Mouse (Mus musculus): ENCODE data around the gene Xpnpep1. TPM values are rescaled to one million over a fixed set of nuclear protein-coding genes. Genes with fewer than 3 reads are reported as not detected.

Gene Xpnpep1
- polyA plus RNA-seq, 1 experiment from 2014 or later: 167 TPM

DNA sequence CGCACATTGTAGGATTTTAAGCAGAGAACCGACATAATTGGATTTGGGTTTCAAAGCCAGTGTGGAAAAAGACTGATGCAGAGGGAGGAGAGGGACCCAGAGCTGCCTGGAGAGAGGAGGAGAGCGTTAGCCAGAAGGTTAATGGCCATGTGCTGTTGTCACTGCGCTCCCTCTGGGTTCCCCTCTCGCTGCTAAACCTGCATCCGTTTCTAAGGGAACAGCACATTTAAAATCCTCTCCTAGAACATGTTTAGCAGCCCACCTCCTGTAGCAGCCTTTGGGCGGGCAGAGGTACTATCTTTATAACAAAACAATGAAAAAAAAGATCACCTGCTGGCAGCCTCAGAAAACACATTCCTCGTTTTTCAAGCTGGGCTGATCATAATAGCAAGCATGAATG lies 73.7 kb downstream of the Xpnpep1 start:
- 67% methylated on average over 8 of the region's 8 CpGs for WGBS
- Histone ChIP-seq H3K27ac (no peak overlapping the region), H3K4me3 (no peak overlapping the region), H3K9me3 (no peaks in the 10 kb centered on the region), H3K27me3 (no peaks in the 10 kb centered on the region), H3K9ac (no peak overlapping the region), H3K36me3 (no peaks in the 10 kb centered on the region), H3K4me2 (no peak overlapping the region), H3K4me1 (no peaks in the 10 kb centered on the region)
- no peak for ATAC-seq (ENCODE audit: borderline replicate concordance, extremely low read depth, low FRiP score, low TSS enrichment)

DNA sequence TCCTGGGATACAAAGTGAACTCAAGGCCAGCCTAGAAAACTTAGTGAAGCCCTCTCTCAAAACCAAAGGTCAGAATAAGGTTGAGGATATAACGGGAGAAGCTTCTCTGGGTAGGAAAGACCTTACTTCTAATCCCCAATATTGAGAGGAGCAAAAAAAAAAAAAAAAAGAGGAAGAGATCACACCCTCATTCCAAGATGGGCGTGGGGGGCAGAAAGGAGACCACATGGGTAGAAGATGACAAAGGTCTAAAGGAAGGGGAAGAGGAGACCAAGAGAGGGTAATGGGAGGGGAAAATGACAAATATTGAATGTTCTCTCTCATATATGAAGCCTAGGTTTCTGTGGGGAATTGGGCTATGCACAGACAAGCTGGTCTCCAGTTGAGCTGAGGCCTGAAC lies 77.3 kb downstream of the Xpnpep1 start:
- no peaks in the 10 kb centered on the region for H3K36me3 ChIP-seq
- H3K9me3 ChIP-seq: no peaks in the 10 kb centered on the region
- 81% methylated on average over 2 of the region's 2 CpGs for WGBS
- no peak overlapping the region for H3K9ac ChIP-seq
- H3K4me1 ChIP-seq: no peaks in the 10 kb centered on the region
- ATAC-seq (ENCODE audit: borderline replicate concordance, extremely low read depth, low FRiP score, low TSS enrichment): no peak
- H3K4me3 ChIP-seq: no peak overlapping the region
- no peak overlapping the region for H3K4me2 ChIP-seq
- no peak overlapping the region for H3K27ac ChIP-seq
- no peaks in the 10 kb centered on the region for H3K27me3 ChIP-seq

DNA sequence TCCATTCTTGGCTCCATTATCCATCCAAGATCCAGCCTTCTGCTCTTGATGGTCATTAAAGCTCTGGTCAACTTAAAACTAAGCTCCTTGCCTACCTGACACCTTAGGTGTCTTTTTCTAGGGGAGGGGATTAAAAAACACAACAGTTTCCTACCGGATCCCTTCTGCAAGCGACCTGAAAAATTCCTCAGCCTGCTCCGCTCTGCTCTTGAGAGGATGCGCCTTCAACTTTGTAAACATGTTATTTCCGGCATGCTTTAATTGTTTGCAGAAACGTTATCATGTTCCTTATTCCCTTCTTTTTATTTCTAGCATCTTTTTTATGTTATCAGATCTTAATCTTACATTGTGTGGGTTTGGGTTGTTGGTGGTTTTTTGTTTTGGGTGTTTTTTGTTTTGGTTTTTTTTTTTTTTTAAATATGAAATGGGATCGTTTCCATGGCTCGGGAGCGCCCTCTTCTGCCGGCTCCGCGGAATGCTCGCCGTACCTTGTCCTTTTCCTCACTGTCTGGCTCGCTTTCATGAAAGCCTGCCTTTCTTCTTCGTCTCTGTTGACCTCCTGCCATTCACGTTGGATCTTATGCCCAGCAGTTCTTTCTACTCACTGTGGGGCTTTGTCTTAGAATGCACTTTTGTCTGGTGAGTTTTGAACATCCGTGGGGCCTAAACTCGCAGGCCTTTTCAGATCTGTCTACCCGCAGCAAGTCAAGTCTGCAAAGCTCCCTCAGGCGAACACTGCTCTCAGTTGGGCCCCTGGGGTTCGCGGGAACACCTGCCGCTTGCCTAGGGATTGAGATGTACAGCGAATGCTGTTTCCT lies 117.1 kb downstream of the Xpnpep1 start:
- Histone ChIP-seq H3K4me2 (peak overlapping the region; percentile 45), H3K36me3 (no peaks in the 10 kb centered on the region), H3K27ac (no peak overlapping the region), H3K9me3 (no peaks in the 10 kb centered on the region), H3K4me1 (no peaks in the 10 kb centered on the region), H3K27me3 (no peaks in the 10 kb centered on the region), H3K4me3 (no peak overlapping the region; the same call in 1 of the 2 replicates), H3K9ac (no peak overlapping the region)
- 9% methylated on average over 25 of the region's 25 CpGs for WGBS
- no peak for ATAC-seq (ENCODE audit: borderline replicate concordance, extremely low read depth, low FRiP score, low TSS enrichment)

DNA sequence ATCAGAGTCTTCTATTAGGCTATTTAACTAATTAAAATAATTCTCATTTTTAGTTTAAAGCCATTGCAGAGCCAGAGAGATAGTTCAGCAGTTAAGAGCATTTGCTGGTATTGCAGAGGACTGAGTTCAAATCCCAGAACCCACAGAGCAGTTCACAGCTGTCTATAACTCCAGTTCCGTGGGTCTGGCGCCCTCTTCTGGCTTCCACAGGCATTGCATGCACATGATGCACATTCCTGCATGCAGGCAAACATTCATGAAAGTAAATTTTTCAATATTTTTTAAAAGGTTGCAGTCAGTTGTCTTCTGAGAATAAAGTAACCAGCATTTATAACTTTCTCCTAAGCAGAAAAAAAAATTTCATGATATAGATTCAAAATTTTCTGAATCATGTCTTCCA lies 135.8 kb downstream of the Xpnpep1 start:
- 32% methylated on average over 2 of the region's 2 CpGs for WGBS
- no peaks in the 10 kb centered on the region for H3K36me3 ChIP-seq
- ATAC-seq (ENCODE audit: borderline replicate concordance, extremely low read depth, low FRiP score, low TSS enrichment): no peak
- no peak overlapping the region for H3K4me2 ChIP-seq
- no peaks in the 10 kb centered on the region; the same call in 1 of the 2 replicates for H3K9me3 ChIP-seq
- no peak overlapping the region for H3K4me3 ChIP-seq
- H3K4me1 ChIP-seq: no peaks in the 10 kb centered on the region
- H3K9ac ChIP-seq: no peak overlapping the region
- H3K27me3 ChIP-seq: no peaks in the 10 kb centered on the region
- no peak overlapping the region for H3K27ac ChIP-seq

DNA sequence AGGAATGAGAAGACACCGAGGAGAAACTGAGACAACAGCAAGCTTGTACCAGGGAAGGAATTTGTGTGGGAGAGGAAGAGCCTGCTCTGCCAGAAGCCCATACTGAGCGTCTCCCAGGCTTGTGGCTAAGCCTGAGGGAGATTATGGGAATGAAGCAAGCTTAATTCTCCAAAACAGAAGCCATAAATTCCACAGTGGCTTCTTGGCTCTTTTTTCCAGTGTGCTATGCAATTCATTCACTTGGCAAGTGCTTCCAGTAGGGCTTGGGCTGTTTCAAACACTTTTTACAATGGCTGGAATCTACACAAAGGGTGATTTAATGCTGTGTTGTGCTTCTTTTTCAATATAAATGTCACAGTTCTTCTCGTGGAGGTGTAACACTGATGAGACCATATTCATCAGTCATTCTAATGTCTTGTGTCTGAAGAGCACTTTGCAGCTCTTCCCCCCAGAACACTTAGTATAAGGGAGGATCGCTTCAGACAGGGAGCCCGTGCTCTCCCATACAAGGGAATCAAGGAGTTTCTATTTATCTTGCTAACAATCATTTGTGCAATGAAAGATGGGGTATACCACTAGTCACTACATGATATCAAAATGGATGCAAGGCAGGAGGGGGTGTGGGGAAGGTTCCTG lies 148.1 kb downstream of the Xpnpep1 start:
- no peaks in the 10 kb centered on the region for H3K27me3 ChIP-seq
- H3K4me3 ChIP-seq: no peak overlapping the region
- no peak overlapping the region for H3K4me2 ChIP-seq
- no peaks in the 10 kb centered on the region for H3K9me3 ChIP-seq
- no peak overlapping the region for H3K9ac ChIP-seq
- WGBS: 64% methylated on average over 5 of the region's 5 CpGs
- no peak for ATAC-seq (ENCODE audit: borderline replicate concordance, extremely low read depth, low FRiP score, low TSS enrichment)
- H3K36me3 ChIP-seq: no peaks in the 10 kb centered on the region
- H3K4me1 ChIP-seq: no peaks in the 10 kb centered on the region
- H3K27ac ChIP-seq: no peak overlapping the region

Small RNAs within 50 kb of the gene (microRNA-seq; reads per million reads assigned to microRNA genes)
- gene Mir6407: not detected

Other genes with a start within 250 kb of the Xpnpep1 start
- gene Add3, start 100.2 kb upstream of the Xpnpep1 start, polyA plus RNA-seq (2015; fragmentation: Nextera tagmentation; extraction: Ambion mirVana): 106 and 109 TPM in 2 replicates